Mouse (Mus musculus): ENCODE results near the gene Mis18bp1. TPM values are rescaled to one million over a fixed set of nuclear protein-coding genes. Genes with fewer than 3 reads are reported as not detected.
"Not testable (repeated sequence)": the region's sequence is repeated elsewhere in the genome, so short reads cannot be mapped to it uniquely, and the experiment has no call there.

Mis18bp1 gene
- polyA plus RNA-seq, 1 experiment = 1.4 TPM

- no peak overlapping the region for H3K4me3 ChIP-seq (replicated peaks)
- H3K4me1 ChIP-seq = no peaks in the 10 kb centered on the region
- TF ChIP-seq FLI1 (IDR thresholded peaks at IDR 0.05; ENCODE audit: low read length) = no peak
- TF ChIP-seq GATA1 (IDR thresholded peaks at IDR 0.05; ENCODE audit: borderline replicate concordance, low read length) = no peak
- no peaks in the 10 kb centered on the region for H3K9me3 ChIP-seq
- no peaks in the 10 kb centered on the region for H3K27me3 ChIP-seq (replicated peaks)
- H3K36me3 ChIP-seq (replicated peaks; ENCODE audit: low read length) = peaks cover 71% of the 10 kb centered on the region
These were observed 53.0 kb downstream of the Mis18bp1 start for GRCm38 (mm10) chr12:65119451-65119850.

- H3K36me3 ChIP-seq (replicated peaks; ENCODE audit: low read length) = peaks cover 69% of the 10 kb centered on the region
- peak overlapping the region; percentile 38 for H3K4me3 ChIP-seq (replicated peaks)
- H3K27me3 ChIP-seq (replicated peaks) = no peaks in the 10 kb centered on the region
- no peaks in the 10 kb centered on the region for H3K9me3 ChIP-seq
- no peaks in the 10 kb centered on the region for H3K4me1 ChIP-seq
- TF ChIP-seq FLI1 (IDR thresholded peaks at IDR 0.05; ENCODE audit: low read length) = no peak
- no peak for TF ChIP-seq GATA1 (IDR thresholded peaks at IDR 0.05; ENCODE audit: borderline replicate concordance, low read length)
These were observed 53.4 kb downstream of the Mis18bp1 start for GRCm38 (mm10) chr12:65118968-65119367.

GRCm38 (mm10) chr12:65114978-65115377 lies 57.4 kb downstream of the Mis18bp1 start:
- not testable (repeated sequence) for H3K9me3 ChIP-seq; H3K27me3 ChIP-seq (replicated peaks); H3K4me3 ChIP-seq (replicated peaks)
- peaks cover 59% of the 10 kb centered on the region for H3K36me3 ChIP-seq (replicated peaks; ENCODE audit: low read length)
- H3K4me1 ChIP-seq = peaks cover 12% of the 10 kb centered on the region

GRCm38 (mm10) chr12:65113925-65114324 lies 58.5 kb downstream of the Mis18bp1 start:
- no peaks in the 10 kb centered on the region for H3K9me3 ChIP-seq
- peaks cover 12% of the 10 kb centered on the region for H3K4me1 ChIP-seq
- H3K36me3 ChIP-seq (replicated peaks; ENCODE audit: low read length) = peaks cover 61% of the 10 kb centered on the region
- no peak overlapping the region for H3K4me3 ChIP-seq (replicated peaks)
- no peak for TF ChIP-seq FLI1 (IDR thresholded peaks at IDR 0.05; ENCODE audit: low read length)
- no peak for TF ChIP-seq GATA1 (IDR thresholded peaks at IDR 0.05; ENCODE audit: borderline replicate concordance, low read length)
- no peaks in the 10 kb centered on the region for H3K27me3 ChIP-seq (replicated peaks)

- Histone ChIP-seq H3K36me3 (replicated peaks; ENCODE audit: low read length) (peaks cover 61% of the 10 kb centered on the region), H3K4me1 (peaks cover 12% of the 10 kb centered on the region), H3K4me3 (replicated peaks) (no peak overlapping the region), H3K27me3 (replicated peaks) (no peaks in the 10 kb centered on the region), H3K9me3 (no peaks in the 10 kb centered on the region)
- TF ChIP-seq FLI1 (IDR thresholded peaks at IDR 0.05; ENCODE audit: low read length) (no peak), GATA1 (IDR thresholded peaks at IDR 0.05; ENCODE audit: borderline replicate concordance, low read length) (no peak)
These were observed 59.6 kb downstream of the Mis18bp1 start for GRCm38 (mm10) chr12:65112811-65113210.

- Histone ChIP-seq H3K4me3 (replicated peaks) (no peak overlapping the region), H3K4me1 (peaks cover 12% of the 10 kb centered on the region), H3K27me3 (replicated peaks) (no peaks in the 10 kb centered on the region), H3K9me3 (no peaks in the 10 kb centered on the region), H3K36me3 (replicated peaks; ENCODE audit: low read length) (peaks cover 61% of the 10 kb centered on the region)
- TF ChIP-seq GATA1 (IDR thresholded peaks at IDR 0.05; ENCODE audit: borderline replicate concordance, low read length) (no peak), FLI1 (IDR thresholded peaks at IDR 0.05; ENCODE audit: low read length) (no peak)
These were observed 60.9 kb downstream of the Mis18bp1 start for GRCm38 (mm10) chr12:65111503-65111902.

- peaks cover 62% of the 10 kb centered on the region for H3K36me3 ChIP-seq (replicated peaks; ENCODE audit: low read length)
- TF ChIP-seq FLI1 (IDR thresholded peaks at IDR 0.05; ENCODE audit: low read length) (no peak), GATA1 (IDR thresholded peaks at IDR 0.05; ENCODE audit: borderline replicate concordance, low read length) (no peak)
These were observed 63.7 kb downstream of the Mis18bp1 start for GRCm38 (mm10) chr12:65108746-65109145.

More at GRCm38 (mm10) chr12:65108746-65109145, 63.7 kb downstream of the Mis18bp1 start:
- Histone ChIP-seq H3K4me1 (peaks cover 12% of the 10 kb centered on the region), H3K4me3 (replicated peaks) (no peak overlapping the region), H3K27me3 (replicated peaks) (no peaks in the 10 kb centered on the region), H3K9me3 (no peaks in the 10 kb centered on the region)

Other genes with a start within 250 kb of the Mis18bp1 start
- gene Klhl28, start 207.1 kb downstream of the Mis18bp1 start, polyA plus RNA-seq (2012; ENCODE audit: insufficient read depth, low replicate concordance) = 0.25 and 0.27 TPM in 2 replicates
- 1.2 and 4.4 TPM in 2 replicates for gene Togaram1, start 206.8 kb downstream of the Mis18bp1 start, polyA plus RNA-seq (2012; ENCODE audit: insufficient read depth, low replicate concordance)
- gene Prpf39, start 136.3 kb downstream of the Mis18bp1 start, polyA plus RNA-seq (2012; ENCODE audit: insufficient read depth, low replicate concordance) = 0.63 and 1.3 TPM in 2 replicates
- gene Fkbp3, start 98.6 kb downstream of the Mis18bp1 start, polyA plus RNA-seq (2012; ENCODE audit: insufficient read depth, low replicate concordance) = 40.1 TPM in 1 of 2 replicates, not detected in the other
- 0.26 and 1.0 TPM in 2 replicates for gene Fancm, start 97.0 kb downstream of the Mis18bp1 start, polyA plus RNA-seq (2012; ENCODE audit: insufficient read depth, low replicate concordance)
- gene Wdr20rt, start 52.9 kb upstream of the Mis18bp1 start, polyA plus RNA-seq (2012; ENCODE audit: insufficient read depth, low replicate concordance) = not detected in 2 replicates